Mouse (Mus musculus) mammary gland, adult 2 months (tissue): ENCODE data around the gene Tmco5b. TPM values are rescaled to one million over a fixed set of nuclear protein-coding genes. Genes with fewer than 3 reads are reported as not detected.

ENCODE experiments used
- polyA plus RNA-seq: library from polyadenylated mRNA; depleted of rRNA; stranded (reverse); fragments of >200 nt; gene quantifications from 2 replicates; pipeline ENCODE4 v1.2.3, GENCODE M21; 2012; ENCODE audit warnings: low replicate concordance; rRNA removed

The Tmco5b gene
- polyA plus RNA-seq = not detected in 2 replicates

GRCm38 (mm10) chr2:113285432-113285831 lies at the start of gene Tmco5b:
Tmco5b (plus strand) TSS chr2:113285732.

Other genes with a start within 250 kb of the Tmco5b start
- 0.13 and 0.26 TPM in 2 replicates for gene Ryr3, start 68.6 kb upstream of the Tmco5b start, polyA plus RNA-seq
- 1.1 and 1.9 TPM in 2 replicates for gene Fmn1, start 42.0 kb downstream of the Tmco5b start, polyA plus RNA-seq